Comparison of ENCODE assay signal across 14 mouse cellular contexts in the genomic region with DNA sequence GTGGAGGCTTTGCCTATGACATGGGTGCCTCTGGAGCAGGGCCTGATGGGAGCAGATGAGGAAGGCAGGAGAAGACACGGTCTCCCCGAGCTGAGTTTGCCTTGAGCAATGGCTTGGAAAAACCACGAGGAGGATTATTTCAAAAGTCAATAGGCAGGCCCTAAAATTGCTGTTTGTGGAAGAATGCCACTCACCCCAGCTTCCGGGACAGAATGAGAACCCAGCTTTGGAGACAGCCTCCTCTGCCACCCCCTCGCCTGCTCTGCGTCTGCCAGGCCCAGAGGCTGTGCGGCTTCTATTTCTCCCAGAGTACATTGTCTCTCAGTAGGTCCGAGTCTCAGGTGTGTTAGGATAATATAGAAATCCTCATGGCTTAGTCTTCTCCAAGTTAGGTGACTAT.
A peak's percentile ranks its signal among the peaks of the same experiment; 100 is the strongest.
DNase-seq lines count a peak whose midpoint lies in the region; TF ChIP-seq lines count a peak whose summit lies in the region.
"Had no signal": no experiment of that assay in that cellular context is flagged by ENCODE, and none has a peak within 500 bp of the region (broad histone marks: within the 10 kb centered on the region; RNA-seq: fewer than 3 reads in every experiment).

No protein-coding gene starts in this region.

- intact Hi-C loops in heart, postnatal 36 days (cut with DNase I), result no loop called here

- no peak for TF ChIP-seq CTCF in olfactory bulb, adult 2 months (IDR thresholded peaks at IDR 0.05; ENCODE audit: insufficient read depth, low read depth, low read length)

- H3K4me1 ChIP-seq in olfactory bulb, adult 2 months (ENCODE audit: control insufficient read depth, insufficient read depth, low read length), result peaks cover 26% of the 10 kb centered on the region
- H3K4me1 ChIP-seq: heart, embryonic 12.5 days had no signal

- peak; percentile 67 for DNase-seq in layer of hippocampus, adult 11-12 months (ENCODE audit: low spot score)
- no peak for DNase-seq in layer of hippocampus, postnatal 25 days (ENCODE audit: extremely low spot score in 1 of 2, low spot score in 1 of 2)
- DNase-seq in cerebellum, postnatal 25 days, result peak; percentile 45 to 53
- peak; percentile 63 to 73 for DNase-seq in layer of hippocampus, adult 8-10 months (ENCODE audit: low spot score in 2 of 2)
- no peak for DNase-seq in ovary, postnatal 36 days (ENCODE audit: low spot score)
- DNase-seq in heart, postnatal 36 days, result no peak
- DNase-seq: kidney, postnatal 14 days; lung, postnatal 4 days had no signal

- WGBS in olfactory bulb, adult 2 months, result 48% methylated on average over 8 of the region's 8 CpGs

- no peak for TF ChIP-seq POLR2A in olfactory bulb, adult 2 months (IDR thresholded peaks at IDR 0.05; ENCODE audit: insufficient read depth, low read depth, low read length)

- H3K27ac ChIP-seq in olfactory bulb, adult 2 months (ENCODE audit: insufficient read depth, low read depth, low read length), result peak overlapping the region; percentile 85
- H3K27ac ChIP-seq: embryonic facial prominence, embryonic 15.5 days; limb, embryonic 13.5 days; midbrain, embryonic 13.5 days had no signal

- H3K4me3 ChIP-seq in olfactory bulb, adult 2 months (ENCODE audit: insufficient read depth, low read depth, low read length), result no peak overlapping the region
- H3K4me3 ChIP-seq: embryonic facial prominence, embryonic 15.5 days; forebrain, embryonic 13.5 days; heart, embryonic 12.5 days; limb, embryonic 13.5 days; midbrain, embryonic 13.5 days had no signal

Comparison
In these comparisons a context has a peak if more than half of its experiments do, and no peak if none do; other contexts are left out.
1. DNase-seq: peak in layer of hippocampus, adult 11-12 months (single experiment), cerebellum, postnatal 25 days (2 of 2) and layer of hippocampus, adult 8-10 months (2 of 2); none in layer of hippocampus, postnatal 25 days (0 of 2), ovary, postnatal 36 days (single experiment) and heart, postnatal 36 days (0 of 2).